Mouse (Mus musculus): ENCODE results near the gene Rev1.

DNA sequence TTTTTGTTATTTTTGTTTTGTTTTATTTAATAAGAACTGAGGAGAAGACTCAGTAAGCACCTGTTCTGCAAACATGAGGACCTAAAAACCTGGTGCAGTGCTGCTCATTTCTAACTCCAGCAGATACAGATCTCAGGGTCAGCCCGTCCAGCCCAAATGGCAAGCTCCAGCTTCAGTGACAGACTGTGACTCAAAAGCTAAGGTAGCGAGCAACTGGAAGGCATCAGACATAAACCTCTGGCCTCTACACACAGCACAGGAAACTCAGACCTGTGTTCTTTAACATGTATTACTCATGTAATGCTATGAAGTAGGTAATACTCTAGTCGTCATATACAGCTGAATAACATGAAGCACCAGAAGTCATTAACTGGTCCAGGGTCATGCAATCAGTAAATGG is 3.2 kb downstream of the Rev1 start:
- no peak for TF ChIP-seq POLR2A (IDR thresholded peaks at IDR 0.05; ENCODE audit: low read depth, low read length)
- no peak for TF ChIP-seq CTCF (IDR thresholded peaks at IDR 0.05; ENCODE audit: extremely low read depth, insufficient read depth, insufficient read length, insufficient replicate concordance)
